Comparison of ENCODE assay signal across 8 mouse cellular contexts in the genomic region with DNA sequence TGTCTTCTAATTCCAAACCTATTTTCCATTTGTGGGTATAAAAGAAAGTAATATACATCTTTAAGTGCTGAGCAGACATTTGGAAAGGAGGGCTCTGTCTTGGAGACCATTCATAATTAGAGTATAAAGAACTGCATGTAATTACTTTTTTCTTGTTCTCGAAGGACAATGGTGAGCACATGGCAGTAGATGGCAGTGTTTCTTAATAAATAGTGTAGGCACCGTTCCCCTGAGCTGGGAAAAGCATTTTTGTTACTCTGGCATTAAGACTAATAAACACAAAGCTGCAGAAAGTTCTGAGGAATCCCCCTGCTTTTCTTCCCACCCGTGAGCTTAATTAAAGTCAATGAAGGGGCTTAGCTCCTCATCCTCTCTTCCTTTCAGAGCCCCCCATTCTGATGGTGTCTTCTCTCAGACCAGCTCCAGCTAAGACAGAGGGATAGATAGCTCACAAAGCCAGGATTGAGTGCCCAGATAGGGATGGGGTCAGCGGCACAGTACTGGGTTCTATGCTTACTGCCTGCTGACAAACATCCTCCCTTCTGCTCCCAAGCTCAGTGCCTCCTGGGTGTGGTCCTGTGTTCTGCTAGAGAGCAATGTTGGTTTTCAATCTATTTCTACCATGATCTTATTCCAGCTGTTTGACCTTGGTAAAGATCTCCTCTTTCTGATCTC. TPM values are rescaled to one million over a fixed set of nuclear protein-coding genes. Genes with fewer than 3 reads are reported as not detected.
A peak's percentile ranks its signal among the peaks of the same experiment; 100 is the strongest.
DNase-seq lines count a peak whose midpoint lies in the region; ATAC-seq and TF ChIP-seq lines count a peak whose summit lies in the region.

No protein-coding gene starts in this region.

- no peak overlapping the region for H3K4me3 ChIP-seq in forebrain, embryonic 13.5 days
- no peak overlapping the region for H3K4me3 ChIP-seq in forebrain, embryonic 10.5 days
- H3K4me3 ChIP-seq in thymus, adult 2 months (ENCODE audit: control insufficient read depth, insufficient read depth, low read length) = no peak overlapping the region
- H3K4me3 ChIP-seq in hindbrain, embryonic 12.5 days = no peak overlapping the region

- H3K9ac ChIP-seq in forebrain, embryonic 13.5 days = no peak overlapping the region
- H3K9ac ChIP-seq in hindbrain, embryonic 12.5 days = no peak overlapping the region

- H3K4me1 ChIP-seq in forebrain, embryonic 13.5 days = no peaks in the 10 kb centered on the region
- no peaks in the 10 kb centered on the region for H3K4me1 ChIP-seq in forebrain, embryonic 10.5 days
- peaks cover 10% of the 10 kb centered on the region for H3K4me1 ChIP-seq in thymus, adult 2 months (replicated peaks; ENCODE audit: control insufficient read depth, insufficient read depth, low read length)
- 0 out of 2 replicates have a peak, but pooled peaks cover 3% of the 10 kb centered on the region for H3K4me1 ChIP-seq in hindbrain, embryonic 12.5 days

- TF ChIP-seq CTCF in thymus, adult 2 months (IDR thresholded peaks at IDR 0.05; ENCODE audit: borderline replicate concordance, control insufficient read depth, extremely low read depth, insufficient read depth, low read length, poor library complexity) = no peak

- ATAC-seq in forebrain, embryonic 13.5 days = peak; percentile 80; the same call in 1 of the 2 replicates
- peak; percentile 60; the same call in 1 of the 2 replicates for ATAC-seq in hindbrain, embryonic 12.5 days (ENCODE audit: low FRiP score)

- WGBS in forebrain, embryonic 13.5 days = 16% methylated on average over 4 of the region's 4 CpGs
- WGBS in forebrain, embryonic 10.5 days = 28% methylated on average over 4 of the region's 4 CpGs
- 35% methylated on average over 4 of the region's 4 CpGs for WGBS in thymus, adult 2 months
- WGBS in hindbrain, embryonic 12.5 days = 31% methylated on average over 4 of the region's 4 CpGs

- TF ChIP-seq POLR2A in thymus, adult 2 months (IDR thresholded peaks at IDR 0.05; ENCODE audit: control insufficient read depth, extremely low read depth, insufficient read depth, low read length, poor library complexity) = no peak

- H3K36me3 ChIP-seq in forebrain, embryonic 13.5 days (ENCODE audit: poor library complexity, severe bottlenecking) = no peaks in the 10 kb centered on the region
- no peaks in the 10 kb centered on the region for H3K36me3 ChIP-seq in forebrain, embryonic 10.5 days (replicated peaks)
- no peaks in the 10 kb centered on the region for H3K36me3 ChIP-seq in thymus, adult 2 months (ENCODE audit: control insufficient read depth, insufficient read depth, low read length)
- H3K36me3 ChIP-seq in hindbrain, embryonic 12.5 days = no peaks in the 10 kb centered on the region

- no peaks in the 10 kb centered on the region for H3K9me3 ChIP-seq in forebrain, embryonic 13.5 days (replicated peaks)
- H3K9me3 ChIP-seq in forebrain, embryonic 10.5 days = no peaks in the 10 kb centered on the region
- no peaks in the 10 kb centered on the region for H3K9me3 ChIP-seq in hindbrain, embryonic 12.5 days (replicated peaks)

- no peak overlapping the region for H3K4me2 ChIP-seq in forebrain, embryonic 13.5 days
- H3K4me2 ChIP-seq in hindbrain, embryonic 12.5 days (replicated peaks) = no peak overlapping the region

- H3K27me3 ChIP-seq in forebrain, embryonic 13.5 days = no peaks in the 10 kb centered on the region
- H3K27me3 ChIP-seq in forebrain, embryonic 10.5 days (ENCODE audit: poor library complexity, severe bottlenecking) = no peaks in the 10 kb centered on the region
- H3K27me3 ChIP-seq in thymus, adult 2 months (ENCODE audit: control insufficient read depth, insufficient read depth, low read length) = no peaks in the 10 kb centered on the region
- no peaks in the 10 kb centered on the region for H3K27me3 ChIP-seq in hindbrain, embryonic 12.5 days

- no peak for DNase-seq in forebrain, embryonic 10.5 days (ENCODE audit: extremely low spot score, low spot score)
- no peak for DNase-seq in thymus, adult 2 months
- no peak for DNase-seq in thymus, postnatal 25 days
- peak; percentile 45 for DNase-seq in retina, postnatal 1 day
- DNase-seq in layer of hippocampus, adult 9-11 months = no peak
- no peak for DNase-seq in left cerebral cortex, postnatal 25 days (ENCODE audit: low spot score in 2 of 2)

- intact Hi-C loops in left cerebral cortex, postnatal 25 days (cut with DNase I) = no loop called here

- H3K27ac ChIP-seq in forebrain, embryonic 13.5 days = no peak overlapping the region
- no peak overlapping the region for H3K27ac ChIP-seq in forebrain, embryonic 10.5 days
- H3K27ac ChIP-seq in thymus, adult 2 months (ENCODE audit: control insufficient read depth, insufficient read depth, low read length) = peak overlapping the region; percentile 69
- no peak overlapping the region for H3K27ac ChIP-seq in hindbrain, embryonic 12.5 days

RNA-seq across cellular contexts. Expression of gene Ddx18, which starts 29.3 kb away (rescaled TPM):
- 68.6 and 75.3 TPM in 2 replicates for polyA plus RNA-seq in forebrain, embryonic 13.5 days (2015; fragmentation: Nextera tagmentation; extraction: Ambion mirVana)
- polyA plus RNA-seq in forebrain, embryonic 10.5 days (2016; fragmentation: Nextera tagmentation; extraction: Ambion mirVana) = 78.1 and 85.6 TPM in 2 replicates
- polyA plus RNA-seq in thymus, adult 2 months (2012; rRNA removed) = 52.7 and 60.1 TPM in 2 replicates
- polyA plus RNA-seq in hindbrain, embryonic 12.5 days (2016; fragmentation: Nextera tagmentation; extraction: Ambion mirVana) = 57.4 and 59.6 TPM in 2 replicates
- 10 to 100 TPM; 22.9 to 24.5 TPM for total RNA-seq in left cerebral cortex, postnatal 25 days (2021)
